Mouse (Mus musculus): ENCODE measurements at regions not wholly inside any gene's neighbourhood (a gene's known extent, or its start where the extent isn't known, plus 50 kb on each side); places are given as distances from the start of the nearest gene placed in this dataset.

- TF ChIP-seq CTCF (IDR thresholded peaks at IDR 0.05; ENCODE audit: low read depth) (no peak), EP300 (IDR thresholded peaks at IDR 0.05; ENCODE audit: low read depth) (no peak)
These were observed 62.2 kb upstream of the Mtap start for GRCm38 (mm10) chr4:89074705-89075104.
